ENCODE assay signal across 10 mouse cellular contexts in genomic region chr4:120161166-120161949, GRCm38 (mm10). TPM values are rescaled to one million over a fixed set of nuclear protein-coding genes. Genes with fewer than 3 reads are reported as not detected.
DNase-seq lines count a peak whose midpoint lies in the region; ATAC-seq lines count a peak whose summit lies in the region.
"Had no signal": no experiment of that assay in that cellular context is flagged by ENCODE, and none has a peak within 500 bp of the region (broad histone marks: within the 10 kb centered on the region; RNA-seq: fewer than 3 reads in every experiment).

Edn2 (plus strand) TSS chr4:120161206.

- DNase-seq in hindbrain, embryonic 14.5 days (ENCODE audit: low spot score) = no peak
- DNase-seq in heart, postnatal 36 days = peak; percentile 73 to 75
- no peak for DNase-seq in layer of hippocampus, adult 9-10 months (ENCODE audit: low spot score)

- 43% methylated on average over 29 of the region's 29 CpGs for WGBS in hindbrain, embryonic 13.5 days
- WGBS in hindbrain, embryonic 14.5 days = 43% methylated on average over 28 of the region's 29 CpGs
- WGBS in embryonic facial prominence, embryonic 12.5 days = 39% methylated on average over 28 of the region's 29 CpGs
- 40% methylated on average over 29 of the region's 29 CpGs for WGBS in liver, embryonic 16.5 days (ENCODE audit: insufficient replicate concordance)
- 33% methylated on average over 29 of the region's 29 CpGs for WGBS in stomach, embryonic 14.5 days

- H3K4me2 ChIP-seq in hindbrain, embryonic 13.5 days = no peak within 1 kb of the TSS
- H3K4me2 ChIP-seq in hindbrain, embryonic 14.5 days (replicated peaks) = no peak within 1 kb of the TSS
- peak within 1 kb of the TSS; percentile 23 for H3K4me2 ChIP-seq in embryonic facial prominence, embryonic 12.5 days (replicated peaks)
- H3K4me2 ChIP-seq in liver, embryonic 16.5 days (ENCODE audit: low read depth, low read length) = no peak within 1 kb of the TSS
- peak within 1 kb of the TSS; percentile 41 for H3K4me2 ChIP-seq in stomach, embryonic 14.5 days (replicated peaks; ENCODE audit: low read depth, low read length)

- H3K27ac ChIP-seq in hindbrain, embryonic 13.5 days = no peak within 1 kb of the TSS
- no peak within 1 kb of the TSS for H3K27ac ChIP-seq in hindbrain, embryonic 14.5 days
- H3K27ac ChIP-seq in embryonic facial prominence, embryonic 12.5 days = no peak within 1 kb of the TSS
- no peak within 1 kb of the TSS for H3K27ac ChIP-seq in liver, embryonic 16.5 days (ENCODE audit: low read length)
- H3K27ac ChIP-seq in stomach, embryonic 14.5 days (ENCODE audit: low read length) = no peak within 1 kb of the TSS

- 0 out of 2 replicates have a peak, but pooled peaks have one; percentile 19 for ATAC-seq in hindbrain, embryonic 13.5 days (ENCODE audit: low FRiP score)
- no peak for ATAC-seq in hindbrain, embryonic 14.5 days (ENCODE audit: low FRiP score)
- ATAC-seq in embryonic facial prominence, embryonic 12.5 days (ENCODE audit: insufficient number of reproducible peaks, insufficient read depth, low FRiP score, low TSS enrichment) = peak; percentile 58; the same call in 1 of the 2 replicates
- ATAC-seq in liver, embryonic 16.5 days (ENCODE audit: low read depth) = peak; percentile 27; the same call in 1 of the 2 replicates
- ATAC-seq in stomach, embryonic 14.5 days (ENCODE audit: insufficient number of reproducible peaks, insufficient read depth, low FRiP score, low read depth) = peak; percentile 82
- ATAC-seq in frontal cortex, adult (ENCODE audit: low TSS enrichment) = no peak

- no peaks in the 10 kb centered on the region for H3K9me3 ChIP-seq in hindbrain, embryonic 13.5 days
- H3K9me3 ChIP-seq in hindbrain, embryonic 14.5 days (ENCODE audit: control insufficient read depth, low read length) = no peaks in the 10 kb centered on the region
- no peaks in the 10 kb centered on the region for H3K9me3 ChIP-seq in embryonic facial prominence, embryonic 12.5 days
- no peaks in the 10 kb centered on the region for H3K9me3 ChIP-seq in liver, embryonic 16.5 days (replicated peaks; ENCODE audit: control insufficient read depth, low read length)
- no peaks in the 10 kb centered on the region for H3K9me3 ChIP-seq in stomach, embryonic 14.5 days (ENCODE audit: control insufficient read depth, low read depth, low read length)

- intact Hi-C loops in heart, postnatal 36 days (cut with DNase I) = no loop called here

- H3K27me3 ChIP-seq in hindbrain, embryonic 13.5 days = peaks cover 14% of the 10 kb centered on the region; the same call in 1 of the 2 replicates
- no peaks in the 10 kb centered on the region for H3K27me3 ChIP-seq in hindbrain, embryonic 14.5 days (ENCODE audit: control insufficient read depth, insufficient read depth, low read length)
- peaks cover 6% of the 10 kb centered on the region; the same call in 1 of the 2 replicates for H3K27me3 ChIP-seq in embryonic facial prominence, embryonic 12.5 days
- no peaks in the 10 kb centered on the region for H3K27me3 ChIP-seq in liver, embryonic 16.5 days (ENCODE audit: control insufficient read depth, insufficient read depth, low read depth, low read length)
- no peaks in the 10 kb centered on the region for H3K27me3 ChIP-seq in stomach, embryonic 14.5 days (ENCODE audit: control insufficient read depth, insufficient read depth, low read length)

- H3K4me1 ChIP-seq in hindbrain, embryonic 13.5 days (replicated peaks) = peaks cover 20% of the 10 kb centered on the region
- 0 out of 2 replicates have a peak, but pooled peaks cover 5% of the 10 kb centered on the region for H3K4me1 ChIP-seq in hindbrain, embryonic 14.5 days (replicated peaks; ENCODE audit: control insufficient read depth, insufficient read depth, low read length)
- no peaks in the 10 kb centered on the region for H3K4me1 ChIP-seq in embryonic facial prominence, embryonic 12.5 days
- no peaks in the 10 kb centered on the region for H3K4me1 ChIP-seq in liver, embryonic 16.5 days (ENCODE audit: control insufficient read depth, low read depth, low read length)
- peaks cover 15% of the 10 kb centered on the region; the same call in 1 of the 2 replicates for H3K4me1 ChIP-seq in stomach, embryonic 14.5 days (ENCODE audit: control insufficient read depth, insufficient read depth, low read length)

- H3K36me3 ChIP-seq in hindbrain, embryonic 13.5 days = no peaks in the 10 kb centered on the region
- H3K36me3 ChIP-seq in hindbrain, embryonic 14.5 days (replicated peaks; ENCODE audit: control insufficient read depth, insufficient read depth) = no peaks in the 10 kb centered on the region
- H3K36me3 ChIP-seq in embryonic facial prominence, embryonic 12.5 days = no peaks in the 10 kb centered on the region
- H3K36me3 ChIP-seq in liver, embryonic 16.5 days (ENCODE audit: control insufficient read depth, insufficient read depth) = no peaks in the 10 kb centered on the region
- H3K36me3 ChIP-seq in stomach, embryonic 14.5 days (ENCODE audit: control insufficient read depth, insufficient read depth, low read length) = no peaks in the 10 kb centered on the region

- no peak within 1 kb of the TSS for H3K4me3 ChIP-seq in hindbrain, embryonic 13.5 days
- H3K4me3 ChIP-seq in hindbrain, embryonic 14.5 days (replicated peaks; ENCODE audit: low read length) = no peak within 1 kb of the TSS
- H3K4me3 ChIP-seq in embryonic facial prominence, embryonic 12.5 days = no peak within 1 kb of the TSS
- no peak within 1 kb of the TSS for H3K4me3 ChIP-seq in liver, embryonic 16.5 days (ENCODE audit: low read depth, low read length)
- peak within 1 kb of the TSS; percentile 2; the same call in 1 of the 2 replicates for H3K4me3 ChIP-seq in stomach, embryonic 14.5 days (ENCODE audit: low read depth, low read length)
- H3K4me3 ChIP-seq: erythroblast, embryonic 14.5 days had no signal

- no peak within 1 kb of the TSS for H3K9ac ChIP-seq in hindbrain, embryonic 13.5 days
- no peak within 1 kb of the TSS for H3K9ac ChIP-seq in hindbrain, embryonic 14.5 days
- H3K9ac ChIP-seq in embryonic facial prominence, embryonic 12.5 days = no peak within 1 kb of the TSS
- H3K9ac ChIP-seq in liver, embryonic 16.5 days (ENCODE audit: low read depth, low read length) = no peak within 1 kb of the TSS
- H3K9ac ChIP-seq in stomach, embryonic 14.5 days (replicated peaks; ENCODE audit: low read depth, low read length) = no peak within 1 kb of the TSS

RNA-seq across cellular contexts. Expression of gene Edn2, which starts in this region (rescaled TPM):
- 0.12 TPM in 1 of 2 replicates, not detected in the other for polyA plus RNA-seq in hindbrain, embryonic 13.5 days (2015; fragmentation: Nextera tagmentation; extraction: Ambion mirVana)
- polyA plus RNA-seq in hindbrain, embryonic 14.5 days (2014; fragmentation: Nextera tagmentation; extraction: Ambion mirVana) = not detected in 2 replicates
- polyA plus RNA-seq in embryonic facial prominence, embryonic 12.5 days (2016; fragmentation: Nextera tagmentation; extraction: Ambion mirVana) = 0.54 and 0.71 TPM in 2 replicates
- not detected for total RNA-seq in heart, postnatal 36 days (2021)
- 0.07 TPM in 1 of 2 replicates, not detected in the other for polyA plus RNA-seq in liver, embryonic 16.5 days (2015; fragmentation: Nextera tagmentation; extraction: Ambion mirVana)
- 3.0 and 3.9 TPM in 2 replicates for polyA plus RNA-seq in stomach, embryonic 14.5 days (2014; fragmentation: Nextera tagmentation; extraction: Ambion mirVana)
- polyA plus RNA-seq: erythroblast, embryonic 14.5 days; neural tube, embryonic 11.5 days had no signal

Comparison
In these comparisons a context has a peak if more than half of its experiments do, and no peak if none do; other contexts are left out.
1. Peak in ATAC-seq in hindbrain, embryonic 13.5 days; RNA of the gene not detected or under 1 TPM.
2. Peak in ATAC-seq and H3K4me2 ChIP-seq in embryonic facial prominence, embryonic 12.5 days; RNA of the gene not detected or under 1 TPM.
3. Peak in DNase-seq in heart, postnatal 36 days; RNA of the gene not detected or under 1 TPM.
4. Peak in ATAC-seq in liver, embryonic 16.5 days; RNA of the gene not detected or under 1 TPM.